Mouse (Mus musculus) MEL (cell line): ENCODE results near the gene Pdzph1. TPM values are rescaled to one million over a fixed set of nuclear protein-coding genes. Genes with fewer than 3 reads are reported as not detected.

ENCODE experiments used
- DNase-seq: peaks from one replicate; pipeline ENCODE4 v3.0.0; 2011; ENCODE audit warnings: low read depth, low spot score
- H3K27ac ChIP-seq: 2 replicates; pipeline ENCODE4 v1.5.1; 2012; ENCODE audit warnings: low read depth, mild to moderate bottlenecking, control low read depth, low read length, moderate library complexity; ENCODE audit not compliant: control insufficient read depth
- H3K27me3 ChIP-seq, 2 experiments: fragments of 150-350 bp in 1 of 2; sonication (generic) in 1 of 2; 2 replicates each; pipeline ENCODE4 v1.6.1; 2012; ENCODE audit warnings: low read length in 2 of 2, mild to moderate bottlenecking in 2 of 2, improper control_type of control experiment in 1 of 2, moderate library complexity in 1 of 2; ENCODE audit not compliant: insufficient read depth in 2 of 2, control insufficient read depth in 1 of 2
- H3K36me3 ChIP-seq, 2 experiments: 2 replicates each; pipeline ENCODE4 v1.6.1; 2012 to 2014; ENCODE audit warnings: low read length in 2 of 2, improper control_type of control experiment in 1 of 2, inconsistent platforms in 1 of 2, mild to moderate bottlenecking in 1 of 2; ENCODE audit not compliant: insufficient read depth in 2 of 2, control insufficient read depth in 1 of 2
- H3K4me1 ChIP-seq, 2 experiments: fragments of 150-350 bp in 1 of 2; sonication (generic) in 1 of 2; 2 replicates each; pipeline ENCODE4 v1.6.1; 2012; ENCODE audit warnings: low read length in 2 of 2, improper control_type of control experiment in 1 of 2, mild to moderate bottlenecking in 1 of 2; ENCODE audit not compliant: insufficient read depth in 2 of 2, control insufficient read depth in 1 of 2
- H3K4me3 ChIP-seq, 2 experiments: fragments of 150-350 bp in 1 of 2; sonication (generic) in 1 of 2; 2 replicates each; pipeline ENCODE4 v1.5.1; 2012; ENCODE audit warnings: low read depth in 2 of 2, low read length in 2 of 2, mild to moderate bottlenecking in 2 of 2, moderate library complexity in 2 of 2, control low read depth in 1 of 2, improper control_type of control experiment in 1 of 2; ENCODE audit not compliant: control insufficient read depth in 1 of 2, insufficient read depth in 1 of 2
- H3K79me2 ChIP-seq: 2 replicates; pipeline ENCODE4 v1.6.1; 2012; ENCODE audit warnings: mild to moderate bottlenecking, low read length, moderate library complexity; ENCODE audit not compliant: control insufficient read depth, poor library complexity, insufficient read depth
- H3K9ac ChIP-seq: 2 replicates; pipeline ENCODE4 v1.6.1; 2012; ENCODE audit warnings: low read depth, mild to moderate bottlenecking, control low read depth, low read length, moderate library complexity; ENCODE audit not compliant: control insufficient read depth, poor library complexity, severe bottlenecking
- H3K9me3 ChIP-seq: fragments of 150-350 bp; sonication (generic); replicated peaks from 2 replicates; pipeline ENCODE4 v1.6.1; 2012; ENCODE audit warnings: mild to moderate bottlenecking, low read length, improper control_type of control experiment, moderate library complexity; ENCODE audit not compliant: insufficient read depth
- CHD1 ChIP-seq: IDR thresholded peaks from 2 replicates; pipeline ENCODE4 v1.6.1; 2012; ENCODE audit warnings: low read depth, mild to moderate bottlenecking, inconsistent platforms, low read length, improper control_type of control experiment
- CHD2 ChIP-seq: IDR thresholded peaks from 2 replicates; pipeline ENCODE4 v1.6.1; 2011; ENCODE audit warnings: low read length, improper control_type of control experiment
- CTCF ChIP-seq, 3 experiments: IDR thresholded peaks in 2 of 3; conservative IDR thresholded peaks in 1 of 3; 2 replicates each; pipeline ENCODE4 v1.5.1; 2011 to 2012; ENCODE audit warnings: low read length in 3 of 3, low read depth in 2 of 3, mild to moderate bottlenecking in 2 of 3, improper control_type of control experiment in 1 of 3, inconsistent platforms in 1 of 3, mixed read lengths in 1 of 3, moderate library complexity in 1 of 3; ENCODE audit not compliant: control insufficient read depth in 1 of 3, insufficient read depth in 1 of 3, poor library complexity in 1 of 3, severe bottlenecking in 1 of 3
- E2F4 ChIP-seq: IDR thresholded peaks from 2 replicates; pipeline ENCODE4 v1.6.1; 2011; ENCODE audit warnings: low read depth, low read length, improper control_type of control experiment, borderline replicate concordance
- ELF1 ChIP-seq: IDR thresholded peaks from 2 replicates; pipeline ENCODE4 v1.6.1; 2014; ENCODE audit warnings: low read depth, mild to moderate bottlenecking, inconsistent platforms, low read length, improper control_type of control experiment, moderate library complexity
- EP300 ChIP-seq, 2 experiments: IDR thresholded peaks; 2 replicates each; pipeline ENCODE4 v1.6.1; 2011; ENCODE audit warnings: improper control_type of control experiment in 2 of 2, low read length in 2 of 2, low read depth in 1 of 2, mild to moderate bottlenecking in 1 of 2
- GABPA ChIP-seq: IDR thresholded peaks from 2 replicates; pipeline ENCODE4 v1.6.1; 2012; ENCODE audit warnings: low read depth, mild to moderate bottlenecking, inconsistent platforms, low read length, improper control_type of control experiment, moderate library complexity
- GATA1 ChIP-seq: IDR thresholded peaks from 2 replicates; pipeline ENCODE4 v1.6.1; 2011; ENCODE audit warnings: low read depth, low read length, improper control_type of control experiment
- HCFC1 ChIP-seq: IDR thresholded peaks from 2 replicates; pipeline ENCODE4 v1.6.1; 2012; ENCODE audit warnings: low read depth, mild to moderate bottlenecking, inconsistent platforms, low read length, improper control_type of control experiment, moderate library complexity
- JUND ChIP-seq: IDR thresholded peaks from 2 replicates; pipeline ENCODE4 v1.6.1; 2011; ENCODE audit warnings: low read depth, mild to moderate bottlenecking, improper control_type of control experiment, low read length
- KAT2A ChIP-seq: conservative IDR thresholded peaks from 2 replicates; pipeline ENCODE4 v1.6.1; 2012; ENCODE audit warnings: low read depth, low read length, improper control_type of control experiment, inconsistent platforms
- MAFK ChIP-seq: IDR thresholded peaks from 2 replicates; pipeline ENCODE4 v1.6.1; 2011; ENCODE audit warnings: low read depth, mild to moderate bottlenecking, low read length, improper control_type of control experiment, borderline replicate concordance
- MAX ChIP-seq: IDR thresholded peaks from 2 replicates; pipeline ENCODE4 v1.6.1; 2011; ENCODE audit warnings: low read length, improper control_type of control experiment
- MAZ ChIP-seq: IDR thresholded peaks from 2 replicates; pipeline ENCODE4 v1.6.1; 2012; ENCODE audit warnings: low read depth, mild to moderate bottlenecking, inconsistent platforms, low read length, improper control_type of control experiment
- MEF2A ChIP-seq: IDR thresholded peaks from 2 replicates; pipeline ENCODE4 v1.6.1; 2014; ENCODE audit warnings: low read depth, mild to moderate bottlenecking, inconsistent platforms, low read length, improper control_type of control experiment; ENCODE audit not compliant: poor library complexity, insufficient replicate concordance, severe bottlenecking; ENCODE audit errors: extremely low read depth
- MXI1 ChIP-seq: IDR thresholded peaks from 2 replicates; pipeline ENCODE4 v1.6.1; 2011; ENCODE audit warnings: mild to moderate bottlenecking, low read depth, low read length, improper control_type of control experiment
- MYB ChIP-seq: IDR thresholded peaks from 2 replicates; pipeline ENCODE4 v1.6.1; 2011; ENCODE audit warnings: mild to moderate bottlenecking, low read depth, low read length, improper control_type of control experiment
- MYC ChIP-seq: IDR thresholded peaks from 2 replicates; pipeline ENCODE4 v1.6.1; 2011; ENCODE audit warnings: low read depth, mild to moderate bottlenecking, low read length, improper control_type of control experiment, moderate library complexity
- NRF1 ChIP-seq: IDR thresholded peaks from 2 replicates; pipeline ENCODE4 v1.6.1; 2014; ENCODE audit warnings: low read depth, mild to moderate bottlenecking, inconsistent platforms, low read length, improper control_type of control experiment, moderate library complexity; ENCODE audit not compliant: poor library complexity, insufficient read depth, severe bottlenecking
- POLR2A ChIP-seq, 2 experiments: IDR thresholded peaks; 2 replicates each; pipeline ENCODE4 v1.6.1; 2011 to 2012; ENCODE audit warnings: low read length in 2 of 2, mild to moderate bottlenecking in 2 of 2, control low read depth in 1 of 2, improper control_type of control experiment in 1 of 2, low read depth in 1 of 2, moderate library complexity in 1 of 2; ENCODE audit not compliant: control insufficient read depth in 1 of 2, insufficient read depth in 1 of 2, poor library complexity in 1 of 2
- POLR2AphosphoS2 ChIP-seq: IDR thresholded peaks from 2 replicates; pipeline ENCODE4 v1.6.1; 2011; ENCODE audit warnings: low read length, improper control_type of control experiment
- POLR2AphosphoS5 ChIP-seq: IDR thresholded peaks from 2 replicates; pipeline ENCODE4 v1.6.1; 2012; ENCODE audit warnings: low read depth, borderline replicate concordance, mild to moderate bottlenecking, inconsistent platforms, low read length, moderate library complexity, mixed read lengths
- RAD21 ChIP-seq: IDR thresholded peaks from 2 replicates; pipeline ENCODE4 v1.6.1; 2011; ENCODE audit warnings: mild to moderate bottlenecking, low read depth, low read length, improper control_type of control experiment
- RCOR1 ChIP-seq: IDR thresholded peaks from 2 replicates; pipeline ENCODE4 v1.6.1; 2012; ENCODE audit warnings: low read depth, mild to moderate bottlenecking, inconsistent platforms, low read length, improper control_type of control experiment
- SIN3A ChIP-seq: IDR thresholded peaks from 2 replicates; pipeline ENCODE4 v1.6.1; 2012; ENCODE audit warnings: low read length, improper control_type of control experiment, inconsistent platforms
- SMC3 ChIP-seq: IDR thresholded peaks from 2 replicates; pipeline ENCODE4 v1.6.1; 2011; ENCODE audit warnings: low read depth, low read length, improper control_type of control experiment
- TBP ChIP-seq: IDR thresholded peaks from 2 replicates; pipeline ENCODE4 v1.8.0; 2011; ENCODE audit warnings: low read depth, low read length, improper control_type of control experiment
- TCF12 ChIP-seq: IDR thresholded peaks from 2 replicates; pipeline ENCODE4 v1.6.1; 2014; ENCODE audit warnings: low read depth, mild to moderate bottlenecking, inconsistent platforms, low read length, improper control_type of control experiment, moderate library complexity
- UBTF ChIP-seq: IDR thresholded peaks from 2 replicates; pipeline ENCODE4 v1.6.1; 2012; ENCODE audit warnings: low read depth, mild to moderate bottlenecking, inconsistent platforms, low read length, improper control_type of control experiment, moderate library complexity, borderline replicate concordance; ENCODE audit not compliant: insufficient read depth
- USF1 ChIP-seq: IDR thresholded peaks from 2 replicates; pipeline ENCODE4 v1.6.1; 2014; ENCODE audit warnings: low read depth, mild to moderate bottlenecking, inconsistent platforms, low read length, improper control_type of control experiment, moderate library complexity
- USF2 ChIP-seq, 2 experiments: IDR thresholded peaks; 2 replicates each; pipeline ENCODE4 v1.6.1; 2011 to 2012; ENCODE audit warnings: improper control_type of control experiment in 2 of 2, low read length in 2 of 2, borderline replicate concordance in 1 of 2, inconsistent platforms in 1 of 2, low read depth in 1 of 2, mild to moderate bottlenecking in 1 of 2; ENCODE audit not compliant: insufficient read depth in 1 of 2
- ZC3H11A ChIP-seq: IDR thresholded peaks from 2 replicates; pipeline ENCODE4 v1.6.1; 2012; ENCODE audit warnings: low read depth, mild to moderate bottlenecking, inconsistent platforms, low read length, improper control_type of control experiment
- ZKSCAN1 ChIP-seq: IDR thresholded peaks from 2 replicates; pipeline ENCODE4 v1.6.1; 2012; ENCODE audit warnings: low read depth, mild to moderate bottlenecking, inconsistent platforms, low read length, improper control_type of control experiment, moderate library complexity
- ZMIZ1 ChIP-seq: IDR thresholded peaks from 2 replicates; pipeline ENCODE4 v1.6.1; 2012; ENCODE audit warnings: low read depth, mild to moderate bottlenecking, inconsistent platforms, low read length, improper control_type of control experiment, moderate library complexity
- ZNF384 ChIP-seq: IDR thresholded peaks from 2 replicates; pipeline ENCODE4 v1.6.1; 2012; ENCODE audit warnings: low read depth, mild to moderate bottlenecking, inconsistent platforms, low read length, improper control_type of control experiment
- polyA plus RNA-seq, 2 experiments: library from polyadenylated mRNA; stranded (reverse) in 1 of 2; unstranded in 1 of 2; fragments of >175 nt in 1 of 2; fragments of >200 nt in 1 of 2; gene quantifications; 2 replicates each; pipeline versions ENCODE4 v1.2.1 to v1.2.4; 2012; ENCODE audit warnings: low replicate concordance in 2 of 2, low read depth in 1 of 2; ENCODE audit not compliant: insufficient read length in 2 of 2, insufficient read depth in 1 of 2, missing spikeins in 1 of 2
- total RNA-seq: library from RNA; depleted of rRNA; stranded (reverse); fragments of 300-350 nt; gene quantifications from 2 replicates; pipeline ENCODE4 v1.2.3, GENCODE M21; 2012

Pdzph1 gene
- total and polyA plus RNA-seq, 3 experiments: 0.15 to 1.3 TPM; not detected in 1

GRCm38 (mm10) chr17:58909061-58909661, 82.0 kb downstream of the Pdzph1 start:
- Histone ChIP-seq H3K36me3 (peaks cover 0 to 8% of the 10 kb centered on the region in 2 experiments; a peak in 2 of 4 replicates), H3K9ac (no peak overlapping the region)
- TF ChIP-seq RAD21 (peak; percentile 97), GATA1 (no peak), ZNF384 (no peak), MAZ (no peak), E2F4 (no peak), CHD1 (no peak), POLR2AphosphoS5 (no peak), MYC (peak; percentile 34; the same call in 1 of the 2 replicates), SMC3 (peak; percentile 76), ZMIZ1 (no peak), POLR2A (IDR thresholded peaks at IDR 0.05; ENCODE audit: control insufficient read depth in 1 of 2, insufficient read depth in 1 of 2, low read depth in 1 of 2, low read length in 2 of 2, poor library complexity in 1 of 2) (no peak), MXI1 (no peak), MAFK (no peak), POLR2AphosphoS2 (no peak), KAT2A (no peak), TBP (no peak), SIN3A (peak; percentile 24; the same call in 1 of the 2 replicates), ZKSCAN1 (no peak), TCF12 (no peak), NRF1 (no peak), MEF2A (no peak), JUND (no peak), USF1 (no peak), ELF1 (no peak), HCFC1 (no peak), CTCF (IDR thresholded peaks at IDR 0.05 in 2 of 3, conservative IDR thresholded peaks at IDR 0.05 in 1 of 3; ENCODE audit: control insufficient read depth in 1 of 3, insufficient read depth in 1 of 3, low read depth in 2 of 3, low read length in 3 of 3, poor library complexity in 1 of 3, severe bottlenecking in 1 of 3) (peak; percentile 16 to 82 (median 51); a peak in 4 of 6 replicates), MYB (no peak), USF2 (IDR thresholded peaks at IDR 0.05; ENCODE audit: borderline replicate concordance in 1 of 2, insufficient read depth in 1 of 2, low read depth in 1 of 2, low read length in 2 of 2) (no peak), GABPA (no peak), EP300 (IDR thresholded peaks at IDR 0.05; ENCODE audit: low read depth in 1 of 2, low read length in 2 of 2) (no peak), RCOR1 (no peak), MAX (no peak), CHD2 (no peak), UBTF (no peak), ZC3H11A (peak; percentile 72)
- TF ChIP-seq, all 39 proteins: peak for 6
- no peaks in the 10 kb centered on the region for H3K79me2 ChIP-seq
- H3K9me3 ChIP-seq: no peaks in the 10 kb centered on the region
- peaks cover 4 to 8% of the 10 kb centered on the region in 2 experiments; a peak in 1 of 4 replicates for H3K4me1 ChIP-seq
- H3K27me3 ChIP-seq: no peaks in the 10 kb centered on the region
- no peak overlapping the region for H3K4me3 ChIP-seq
- peak; percentile 80 for DNase-seq
- H3K27ac ChIP-seq: no peak overlapping the region
